Mouse (Mus musculus): Measurements from ENCODE around the gene B3gat3.

- TF ChIP-seq CTCF (IDR thresholded peaks at IDR 0.05) (no peak), EP300 (IDR thresholded peaks at IDR 0.05) (no peak)
These were observed 8.4 kb upstream of the B3gat3 start for GRCm38 (mm10) chr19:8911810-8912209.

Measured in lung, postnatal 0 days (tissue).